Mouse (Mus musculus) Patski (cell line): ENCODE results near the gene Olig3. TPM values are rescaled to one million over a fixed set of nuclear protein-coding genes. Genes with fewer than 3 reads are reported as not detected.

Source experiments
- ATAC-seq: fragments of 100-300 bp; one replicate; pipeline ENCODE4 v1.8.0; 2021
- CTCF ChIA-PET: fragments of 350-600 bp; sonication (Branson Sonifier 250); formaldehyde crosslinking; loops from one replicate; lab custom pipeline; 2022; ENCODE audit warnings: inconsistent platforms; lab: Charles Lee
- POLR2A ChIA-PET: fragments of 350-600 bp; sonication (Branson Sonifier 250); formaldehyde crosslinking; loops from one replicate; lab custom pipeline; 2022; ENCODE audit warnings: antibody characterized with exemption, inconsistent platforms; lab: Charles Lee
- DNase-seq: peaks from one replicate; pipeline ENCODE4 v3.0.0-alpha.2; 2011; ENCODE audit warnings: low read depth, low spot score
- H3K27me3 ChIP-seq: fragments of 371-371 bp; one replicate; pipeline ENCODE4 v1.5.1; 2021
- CTCF ChIP-seq: fragments of 100-300 bp; IDR thresholded peaks from one replicate; pipeline ENCODE4 v1.5.1; 2021
- in situ Hi-C: fragments of 300-500 bp; cut with MboI; formaldehyde crosslinking; loops from 3 replicates; pipeline ENCODE4 v1.11.1; 2018; ENCODE audit warnings: low pct_unique_long_range_greater_than_20kb, mixed read lengths
- polyA plus RNA-seq: library from polyadenylated mRNA; unstranded; gene quantifications from one replicate; pipeline ENCODE4 v1.2.3, GENCODE M21; 2021

The Olig3 gene
- 0.06 TPM for polyA plus RNA-seq

- H3K27me3 ChIP-seq: no peaks in the 10 kb centered on the region
- TF ChIP-seq CTCF: no peak
- POLR2A ChIA-PET: no interaction called here
- DNase-seq (no peak), ATAC-seq (no peak)
- CTCF ChIA-PET: no interaction called here
- in situ Hi-C loops: no loop called here
Observed at GRCm38 (mm10) chr10:19356071-19356583, at the start of gene Olig3. Gene Olig3, plus strand, starts transcription at chr10:19356533.

GRCm38 (mm10) chr10:19309681-19310395, 46.5 kb upstream of the Olig3 start:
- ATAC-seq: no peak
- CTCF ChIA-PET: interaction anchor here (1.0 kb wide), 1 partner anchor 182 kb away, joined by 3 read pairs; no protein-coding TSS in a partner anchor
- no peaks in the 10 kb centered on the region for H3K27me3 ChIP-seq
- no peak for DNase-seq
- in situ Hi-C loops: no loop called here
- no peak for TF ChIP-seq CTCF
- POLR2A ChIA-PET: no interaction called here

- CTCF ChIA-PET: no interaction called here
Observed at GRCm38 (mm10) chr10:19310471-19310870, 45.9 kb upstream of the Olig3 start.

GRCm38 (mm10) chr10:19317962-19318812, 38.1 kb upstream of the Olig3 start:
- ChIA-PET POLR2A (no interaction called here), CTCF (no interaction called here)
- in situ Hi-C loops: no loop called here
- H3K27me3 ChIP-seq: no peaks in the 10 kb centered on the region
- DNase-seq (no peak), ATAC-seq (no peak)
- no peak for TF ChIP-seq CTCF

More at GRCm38 (mm10) chr10:19310471-19310870, 45.9 kb upstream of the Olig3 start:
- TF ChIP-seq CTCF: no peak
- POLR2A ChIA-PET: no interaction called here
- DNase-seq (no peak), ATAC-seq (no peak)
- in situ Hi-C loops: no loop called here
- H3K27me3 ChIP-seq: no peaks in the 10 kb centered on the region

- DNase-seq (no peak), ATAC-seq (no peak)
- in situ Hi-C loops: no loop called here
- ChIA-PET POLR2A (no interaction called here), CTCF (interaction anchor here (1.5 kb wide), 1 partner anchor 24 kb away, joined by 3 read pairs; no protein-coding TSS in a partner anchor)
- TF ChIP-seq CTCF: no peak
- no peaks in the 10 kb centered on the region for H3K27me3 ChIP-seq
Observed at GRCm38 (mm10) chr10:19321781-19322180, 34.6 kb upstream of the Olig3 start.

GRCm38 (mm10) chr10:19329191-19329777, 27.0 kb upstream of the Olig3 start:
- DNase-seq (no peak), ATAC-seq (no peak)
- H3K27me3 ChIP-seq: no peaks in the 10 kb centered on the region
- in situ Hi-C loops: no loop called here
- POLR2A ChIA-PET: no interaction called here
- TF ChIP-seq CTCF: no peak
- CTCF ChIA-PET: interaction anchor here (1.0 kb wide), 1 partner anchor 25 kb away, joined by 3 read pairs; no protein-coding TSS in a partner anchor

- in situ Hi-C loops: no loop called here
- no peak for TF ChIP-seq CTCF
- no peaks in the 10 kb centered on the region for H3K27me3 ChIP-seq
- no peak for ATAC-seq
- CTCF ChIA-PET: no interaction called here
- no peak for DNase-seq
- POLR2A ChIA-PET: no interaction called here
Observed at GRCm38 (mm10) chr10:19333425-19333824, 22.9 kb upstream of the Olig3 start.

GRCm38 (mm10) chr10:19338695-19339630, 17.4 kb upstream of the Olig3 start:
- ChIA-PET CTCF (no interaction called here), POLR2A (no interaction called here)
- in situ Hi-C loops: no loop called here
- TF ChIP-seq CTCF: no peak
- DNase-seq: no peak
- no peak for ATAC-seq
- H3K27me3 ChIP-seq: no peaks in the 10 kb centered on the region

- H3K27me3 ChIP-seq: no peaks in the 10 kb centered on the region
- CTCF ChIA-PET: no interaction called here
Observed at GRCm38 (mm10) chr10:19344039-19344438, 12.3 kb upstream of the Olig3 start.

More at GRCm38 (mm10) chr10:19344039-19344438, 12.3 kb upstream of the Olig3 start:
- POLR2A ChIA-PET: no interaction called here
- no peak for TF ChIP-seq CTCF
- in situ Hi-C loops: no loop called here
- no peak for ATAC-seq
- DNase-seq: no peak
